Mouse (Mus musculus) leukemia stem cell, adult 10-12 weeks (primary cell): ENCODE measurements around the gene Adcy7. TPM values are rescaled to one million over a fixed set of nuclear protein-coding genes. Genes with fewer than 3 reads are reported as not detected.

Experiments
- polyA plus RNA-seq: library from polyadenylated mRNA; stranded (reverse); fragments of >175 nt; gene quantifications from 2 replicates; pipeline ENCODE4 v1.2.3, GENCODE M21; 2012; ENCODE audit warnings: low replicate concordance

Adcy7 gene
- polyA plus RNA-seq: 32.8 and 37.8 TPM in 2 replicates

GRCm38 (mm10) chr8:88272231-88273050 lies at the start of gene Adcy7:
TSS of gene Adcy7 (plus strand) at chr8:88272403.

DNA sequence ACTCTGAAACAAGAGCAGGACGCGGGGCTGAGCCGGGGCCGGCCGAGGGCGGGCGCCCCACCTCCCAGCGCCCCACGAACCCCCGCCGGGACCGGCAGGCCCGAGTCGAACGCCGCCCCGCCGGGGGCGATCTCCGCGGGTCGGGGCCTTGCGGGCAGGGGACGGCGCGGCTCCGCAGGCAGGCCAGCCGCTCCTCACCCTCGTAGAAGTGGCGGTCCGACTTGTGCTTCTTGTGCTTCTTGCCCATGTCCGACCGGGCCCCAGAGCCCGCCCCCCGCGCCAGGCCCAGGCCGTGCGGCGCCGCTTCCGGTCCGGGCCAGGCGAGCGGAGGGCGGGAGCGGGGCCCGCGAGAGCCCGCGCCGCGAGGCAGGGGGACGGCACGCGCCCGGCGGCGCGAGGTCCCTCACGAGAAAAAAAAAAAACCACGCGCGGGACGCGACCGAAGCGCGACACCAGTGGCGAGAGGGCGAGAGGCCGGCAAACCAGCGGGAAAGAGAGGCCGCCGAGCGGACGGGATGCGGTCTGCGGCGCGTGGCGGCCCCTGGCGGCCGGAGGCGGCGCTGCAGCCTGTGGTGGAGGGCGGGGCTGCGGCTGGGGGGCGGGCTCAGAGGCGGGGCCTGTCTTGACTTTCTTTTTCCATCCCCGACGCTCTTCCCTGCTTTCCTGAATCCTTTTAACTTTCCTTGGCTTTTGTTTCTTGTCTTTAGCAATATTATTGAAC lies 89.7 kb downstream of the Adcy7 start, which contains the start of gene Brd7:
Brd7 (minus strand) TSS at position 487 of the 721 bp plus-strand sequence.

Other genes starting within 250 kb of the Adcy7 start
- gene Cnep1r1, start 153.6 kb upstream of the Adcy7 start, polyA plus RNA-seq: 4.7 and 6.3 TPM in 2 replicates
- 9.9 and 22.2 TPM in 2 replicates for gene Heatr3, start 134.5 kb upstream of the Adcy7 start, polyA plus RNA-seq
- gene Tent4b, start 73.2 kb upstream of the Adcy7 start, polyA plus RNA-seq: 18.0 and 30.0 TPM in 2 replicates
- gene Brd7, start 89.8 kb downstream of the Adcy7 start, polyA plus RNA-seq: 145 and 251 TPM in 2 replicates
- gene Nkd1, start 249.0 kb downstream of the Adcy7 start, polyA plus RNA-seq: 1.6 and 3.3 TPM in 2 replicates